Mouse (Mus musculus) heart, postnatal 0 days (tissue): ENCODE measurements at regions not wholly inside any gene's neighbourhood (a gene's known extent, or its start where the extent isn't known, plus 50 kb on each side); places are given as distances from the start of the nearest gene placed in this dataset.

Source experiments
- CTCF ChIP-seq: IDR thresholded peaks from 2 replicates; pipeline ENCODE4 v1.5.1; 2016; ENCODE audit warnings: antibody characterized with exemption, control low read depth, low read depth
- EP300 ChIP-seq: IDR thresholded peaks from 2 replicates; pipeline ENCODE4 v1.6.1; 2016; ENCODE audit warnings: antibody characterized with exemption, low read depth

DNA sequence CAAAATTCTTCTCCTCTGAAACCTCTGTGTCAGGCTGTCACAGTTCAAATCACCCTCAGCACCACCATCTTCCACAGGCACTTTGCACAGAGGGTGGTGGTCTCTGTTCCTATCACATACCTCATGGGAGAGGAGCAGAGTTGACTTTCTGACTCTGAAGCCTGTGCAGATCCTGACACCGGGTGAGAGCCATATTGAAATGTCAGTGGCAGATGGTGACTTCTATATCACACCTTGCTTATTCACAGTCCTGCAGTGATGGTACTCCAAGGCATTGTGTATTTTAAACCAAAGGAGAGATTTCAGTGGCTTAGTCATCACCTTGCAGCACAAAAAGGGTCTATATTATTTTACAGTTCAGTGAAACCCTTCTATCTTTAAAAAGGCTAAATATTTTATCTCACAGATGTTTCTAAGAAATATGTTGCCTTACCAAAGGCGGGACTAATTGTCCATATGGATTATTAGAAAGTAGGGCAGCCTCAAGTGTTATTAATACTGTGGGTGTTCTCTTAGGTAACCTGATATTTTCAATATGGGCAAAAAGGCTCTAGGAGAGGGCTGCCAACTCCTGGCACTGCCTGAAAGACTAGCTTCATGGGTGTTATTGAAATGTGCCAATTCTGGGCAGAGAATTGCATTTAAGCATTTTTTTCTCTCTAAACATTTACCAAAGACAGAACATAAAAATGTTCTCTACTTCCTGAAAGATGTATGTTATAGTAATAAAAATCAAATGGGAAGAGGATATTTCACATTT, 378.1 kb downstream of the Fat4 start:
- TF ChIP-seq CTCF = no peak
- no peak for TF ChIP-seq EP300
